ENCODE assay signal across 1 mouse cellular context in genomic region chr17:31259825-31260224, GRCm38 (mm10).
TF ChIP-seq lines count a peak whose summit lies in the region.

No protein-coding gene starts in this region.

TF ChIP-seq in CH12.LX, 34 proteins besides CTCF, POLR2A, EP300 and RAD21 (continued from another document):
- TF ChIP-seq ELF1 (IDR thresholded peaks at IDR 0.05; ENCODE audit: low read depth, low read length) (no peak), E2F4 (IDR thresholded peaks at IDR 0.05; ENCODE audit: insufficient replicate concordance, low read depth, low read length) (no peak), HCFC1 (IDR thresholded peaks at IDR 0.05; ENCODE audit: low read depth, low read length) (no peak), JUN (IDR thresholded peaks at IDR 0.05; ENCODE audit: insufficient read depth, low read depth, low read length) (no peak), SIN3A (IDR thresholded peaks at IDR 0.05; ENCODE audit: low read length) (no peak)
